Mouse (Mus musculus) urinary bladder, adult 2 months (tissue): ENCODE results near the gene Atrn. TPM values are rescaled to one million over a fixed set of nuclear protein-coding genes. Genes with fewer than 3 reads are reported as not detected.
"Not testable (repeated sequence)": the region's sequence is repeated elsewhere in the genome, so short reads cannot be mapped to it uniquely, and the experiment has no call there.

Source experiments
- DNase-seq: peaks from one replicate; pipeline ENCODE4 v3.0.0; 2022; ENCODE audit warnings: low spot score
- polyA plus RNA-seq: library from polyadenylated mRNA; depleted of rRNA; stranded (reverse); fragments of >200 nt; gene quantifications from 2 replicates; pipeline ENCODE4 v1.2.3, GENCODE M21; 2012

Atrn gene
- polyA plus RNA-seq, 1 experiment = 94.2 TPM

- DNase-seq = no peak
Measured at GRCm38 (mm10) chr2:130958906-130959305, 52.6 kb downstream of the Atrn start.

- no peak for DNase-seq
Measured at GRCm38 (mm10) chr2:130961851-130962250, 55.6 kb downstream of the Atrn start.

- no peak for DNase-seq
Measured at GRCm38 (mm10) chr2:130965042-130965441, 58.7 kb downstream of the Atrn start.

GRCm38 (mm10) chr2:130971030-130971429 is 64.7 kb downstream of the Atrn start:
- DNase-seq = no peak

- DNase-seq = no peak
Measured at GRCm38 (mm10) chr2:130972386-130972785, 66.1 kb downstream of the Atrn start.

GRCm38 (mm10) chr2:130974928-130975327 is 68.6 kb downstream of the Atrn start:
- no peak for DNase-seq

- DNase-seq = no peak
Measured at GRCm38 (mm10) chr2:130977589-130977988, 71.3 kb downstream of the Atrn start.

GRCm38 (mm10) chr2:130978058-130978847 is 72.0 kb downstream of the Atrn start:
- DNase-seq = no peak

- no peak for DNase-seq
Measured at GRCm38 (mm10) chr2:130979138-130979537, 72.8 kb downstream of the Atrn start.

- no peak for DNase-seq
Measured at GRCm38 (mm10) chr2:130992818-130993217, 86.5 kb downstream of the Atrn start.

- DNase-seq = no peak
Measured at GRCm38 (mm10) chr2:131009123-131009522, 102.8 kb downstream of the Atrn start.

- no peak for DNase-seq
Measured at GRCm38 (mm10) chr2:131010566-131010965, 104.3 kb downstream of the Atrn start.

GRCm38 (mm10) chr2:131025230-131025629 is 118.9 kb downstream of the Atrn start:
- no peak for DNase-seq

GRCm38 (mm10) chr2:131026941-131027340 is 120.6 kb downstream of the Atrn start:
- no peak for DNase-seq

GRCm38 (mm10) chr2:131029065-131029935 is 123.0 kb downstream of the Atrn start:
- no peak for DNase-seq

GRCm38 (mm10) chr2:131030561-131030960 is 124.3 kb downstream of the Atrn start:
- DNase-seq = no peak

GRCm38 (mm10) chr2:131030998-131031397 is 124.7 kb downstream of the Atrn start:
- DNase-seq = no peak

GRCm38 (mm10) chr2:131031406-131031805 is 125.1 kb downstream of the Atrn start:
- not testable (repeated sequence) for DNase-seq

- DNase-seq = no peak
Measured at GRCm38 (mm10) chr2:131036343-131036742, 130.0 kb downstream of the Atrn start.

GRCm38 (mm10) chr2:131036757-131037156 is 130.5 kb downstream of the Atrn start:
- no peak for DNase-seq

GRCm38 (mm10) chr2:131037226-131037990 is 131.1 kb downstream of the Atrn start:
- no peak for DNase-seq

GRCm38 (mm10) chr2:131038197-131038596 is 131.9 kb downstream of the Atrn start:
- DNase-seq = no peak
